Mouse (Mus musculus): ENCODE measurements around the gene Nfu1. TPM values are rescaled to one million over a fixed set of nuclear protein-coding genes. Genes with fewer than 3 reads are reported as not detected.
A peak's percentile ranks its signal among the peaks of the same experiment; 100 is the strongest.

Nfu1 gene
- 108 TPM for polyA plus RNA-seq (2012; fragmentation: generic; extraction: Trizol)
- long read RNA-seq, experiment 1, transcript Nfu1-201 (8 exons, 948 nt) = minor isoform, 9 of 98 reads
- long read RNA-seq, experiment 1, transcript Nfu1-202 (8 exons, 950 nt) = major isoform, 79 of 98 reads
- long read RNA-seq, experiment 1, partial matches to known transcripts = 3 of 98 reads
- long read RNA-seq, experiment 1, other reads (novel, unspliced or antisense) = 6 of 98 reads
- long read RNA-seq, experiment 2, transcript Nfu1-202 (8 exons, 950 nt) = major isoform, 16 of 25 reads
- long read RNA-seq, experiment 2, partial matches to known transcripts = 0 of 25 reads
- long read RNA-seq, experiment 2, other reads (novel, unspliced or antisense) = 7 of 25 reads

DNA sequence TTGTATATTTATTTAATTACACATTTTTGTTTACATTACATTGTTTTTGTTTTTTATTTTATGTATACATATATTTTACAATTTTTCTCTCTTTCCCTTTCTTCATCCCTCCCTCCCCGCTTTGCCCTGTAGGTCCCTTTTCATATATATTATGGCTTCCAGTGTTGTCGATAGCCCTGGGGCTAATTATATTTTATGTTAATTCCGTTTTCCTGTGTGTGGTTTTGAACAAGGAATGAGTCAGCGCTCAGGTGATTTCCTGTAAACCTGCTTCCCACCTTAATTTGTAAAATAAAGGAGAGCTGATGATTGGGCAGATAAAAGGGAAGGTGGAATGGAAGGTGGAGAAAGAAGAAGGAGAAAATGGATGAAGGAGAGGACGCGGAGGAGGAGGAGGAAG is at the start of gene Nfu1:
Nfu1 (plus strand) TSS at position 350 of the 400 bp plus-strand sequence.
- TF ChIP-seq CTCF (IDR thresholded peaks at IDR 0.05; ENCODE audit: control insufficient read depth, insufficient read depth, insufficient read length) = no peak
- peaks cover 4% of the 10 kb centered on the region for H3K79me3 ChIP-seq (ENCODE audit: low read depth)

GRCm38 (mm10) chr6:86963987-86964685 is 44.9 kb upstream of the Nfu1 start:
- H3K4me3 ChIP-seq (ENCODE audit: insufficient read depth, poor library complexity, severe bottlenecking) = no peak overlapping the region
- H3K27me3 ChIP-seq (ENCODE audit: control insufficient read depth, insufficient read depth, insufficient read length) = no peaks in the 10 kb centered on the region
- H3K79me3 ChIP-seq (ENCODE audit: low read depth) = no peaks in the 10 kb centered on the region
- no peak for TF ChIP-seq CEBPB (IDR thresholded peaks at IDR 0.05; ENCODE audit: low read depth)
- TF ChIP-seq USF1 (IDR thresholded peaks at IDR 0.05; ENCODE audit: low read depth) = no peak
- TF ChIP-seq MYOG (IDR thresholded peaks at IDR 0.05; ENCODE audit: control insufficient read depth, extremely low read depth, insufficient read length) = no peak
- no peak for TF ChIP-seq CTCF (IDR thresholded peaks at IDR 0.05; ENCODE audit: control insufficient read depth, insufficient read depth, insufficient read length)
- no peak for TF ChIP-seq MAX (IDR thresholded peaks at IDR 0.05)
- no peak for TF ChIP-seq FOSL1 (IDR thresholded peaks at IDR 0.05; ENCODE audit: insufficient read depth, low read length, poor library complexity, severe bottlenecking)
- TF ChIP-seq MYOD1 (IDR thresholded peaks at IDR 0.05; ENCODE audit: control insufficient read depth, insufficient read length, low read depth) = no peak
- peaks cover 69% of the 10 kb centered on the region for H3K36me3 ChIP-seq (ENCODE audit: control insufficient read depth, insufficient read depth)
- no peak overlapping the region for H3ac ChIP-seq (ENCODE audit: control insufficient read depth, insufficient read length, low read depth)
- H3K79me2 ChIP-seq (ENCODE audit: control insufficient read depth, insufficient read depth) = no peaks in the 10 kb centered on the region

More for the DNA sequence above, at the start of gene Nfu1:
- Histone ChIP-seq H3ac (ENCODE audit: control insufficient read depth, insufficient read length, low read depth) (peak within 1 kb of the TSS; percentile 68), H3K36me3 (ENCODE audit: control insufficient read depth, insufficient read depth) (peaks cover 13% of the 10 kb centered on the region), H3K79me2 (ENCODE audit: control insufficient read depth, insufficient read depth) (peaks cover 18% of the 10 kb centered on the region), H3K27me3 (ENCODE audit: control insufficient read depth, insufficient read depth, insufficient read length) (no peaks in the 10 kb centered on the region), H3K4me3 (ENCODE audit: insufficient read depth, poor library complexity, severe bottlenecking) (peak within 1 kb of the TSS; percentile 84)

DNA sequence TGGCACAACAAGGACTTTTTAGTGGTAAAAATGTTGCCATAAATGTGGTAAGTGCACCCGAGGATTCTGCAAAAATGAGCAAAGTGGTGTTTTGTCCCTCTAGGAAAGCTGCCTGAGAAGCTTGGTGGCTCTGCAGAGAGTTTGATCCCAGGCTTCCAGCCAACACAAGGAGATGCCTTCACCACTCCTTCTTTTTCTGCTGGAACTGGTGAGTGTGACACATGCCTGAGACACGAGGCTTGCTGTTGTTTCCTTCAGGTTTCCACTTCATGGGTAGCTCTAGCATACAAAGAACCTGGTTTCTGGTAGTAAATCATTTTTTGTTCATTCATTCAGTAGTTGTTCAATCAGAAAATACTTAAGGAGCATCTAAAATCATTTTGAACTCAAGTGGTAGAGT is 41.9 kb upstream of the Nfu1 start:
- Histone ChIP-seq H3K79me2 (ENCODE audit: control insufficient read depth, insufficient read depth) (no peaks in the 10 kb centered on the region), H3K27me3 (ENCODE audit: control insufficient read depth, insufficient read depth, insufficient read length) (no peaks in the 10 kb centered on the region), H3K79me3 (ENCODE audit: low read depth) (no peaks in the 10 kb centered on the region), H3K4me3 (ENCODE audit: insufficient read depth, poor library complexity, severe bottlenecking) (no peak overlapping the region), H3ac (ENCODE audit: control insufficient read depth, insufficient read length, low read depth) (no peak overlapping the region), H3K36me3 (ENCODE audit: control insufficient read depth, insufficient read depth) (peaks cover 53% of the 10 kb centered on the region)
- no peak for TF ChIP-seq CEBPB (IDR thresholded peaks at IDR 0.05; ENCODE audit: low read depth)
- no peak for TF ChIP-seq USF1 (IDR thresholded peaks at IDR 0.05; ENCODE audit: low read depth)
- TF ChIP-seq MYOG (IDR thresholded peaks at IDR 0.05; ENCODE audit: control insufficient read depth, extremely low read depth, insufficient read length) = no peak
- no peak for TF ChIP-seq MYOD1 (IDR thresholded peaks at IDR 0.05; ENCODE audit: control insufficient read depth, insufficient read length, low read depth)
- no peak for TF ChIP-seq CTCF (IDR thresholded peaks at IDR 0.05; ENCODE audit: control insufficient read depth, insufficient read depth, insufficient read length)
- no peak for TF ChIP-seq MAX (IDR thresholded peaks at IDR 0.05)
- no peak for TF ChIP-seq FOSL1 (IDR thresholded peaks at IDR 0.05; ENCODE audit: insufficient read depth, low read length, poor library complexity, severe bottlenecking)

GRCm38 (mm10) chr6:86973956-86974355 is 35.1 kb upstream of the Nfu1 start:
- Histone ChIP-seq H3K36me3 (ENCODE audit: control insufficient read depth, insufficient read depth) (peaks cover 14% of the 10 kb centered on the region), H3K79me2 (ENCODE audit: control insufficient read depth, insufficient read depth) (no peaks in the 10 kb centered on the region)
- no peak for TF ChIP-seq MAX (IDR thresholded peaks at IDR 0.05)
- no peak for TF ChIP-seq MYOG (IDR thresholded peaks at IDR 0.05; ENCODE audit: control insufficient read depth, extremely low read depth, insufficient read length)

GRCm38 (mm10) chr6:86978156-86978908 is 30.7 kb upstream of the Nfu1 start:
- H3K4me3 ChIP-seq (ENCODE audit: insufficient read depth, poor library complexity, severe bottlenecking) = no peak overlapping the region
- no peaks in the 10 kb centered on the region for H3K79me2 ChIP-seq (ENCODE audit: control insufficient read depth, insufficient read depth)
- no peaks in the 10 kb centered on the region for H3K79me3 ChIP-seq (ENCODE audit: low read depth)
- no peak overlapping the region for H3ac ChIP-seq (ENCODE audit: control insufficient read depth, insufficient read length, low read depth)
- H3K27me3 ChIP-seq (ENCODE audit: control insufficient read depth, insufficient read depth, insufficient read length) = no peaks in the 10 kb centered on the region
- H3K36me3 ChIP-seq (ENCODE audit: control insufficient read depth, insufficient read depth) = peaks cover 3% of the 10 kb centered on the region
- no peak for TF ChIP-seq MYOD1 (IDR thresholded peaks at IDR 0.05; ENCODE audit: control insufficient read depth, insufficient read length, low read depth)
- TF ChIP-seq CTCF (IDR thresholded peaks at IDR 0.05; ENCODE audit: control insufficient read depth, insufficient read depth, insufficient read length) = no peak
- no peak for TF ChIP-seq FOSL1 (IDR thresholded peaks at IDR 0.05; ENCODE audit: insufficient read depth, low read length, poor library complexity, severe bottlenecking)
- no peak for TF ChIP-seq USF1 (IDR thresholded peaks at IDR 0.05; ENCODE audit: low read depth)
- TF ChIP-seq MYOG (IDR thresholded peaks at IDR 0.05; ENCODE audit: control insufficient read depth, extremely low read depth, insufficient read length) = no peak
- TF ChIP-seq CEBPB (IDR thresholded peaks at IDR 0.05; ENCODE audit: low read depth) = no peak
- TF ChIP-seq MAX (IDR thresholded peaks at IDR 0.05) = no peak

More at GRCm38 (mm10) chr6:86973956-86974355, 35.1 kb upstream of the Nfu1 start:
- no peaks in the 10 kb centered on the region for H3K27me3 ChIP-seq (ENCODE audit: control insufficient read depth, insufficient read depth, insufficient read length)
- no peak overlapping the region for H3ac ChIP-seq (ENCODE audit: control insufficient read depth, insufficient read length, low read depth)
- H3K4me3 ChIP-seq (ENCODE audit: insufficient read depth, poor library complexity, severe bottlenecking) = no peak overlapping the region
- no peaks in the 10 kb centered on the region for H3K79me3 ChIP-seq (ENCODE audit: low read depth)
